Comparison of ENCODE assay signal across 1 mouse cellular context in genomic region chr7:16874756-16875309, GRCm38 (mm10).
A peak's percentile ranks its signal among the peaks of the same experiment; 100 is the strongest.
TF ChIP-seq lines count a peak whose summit lies in the region.

No protein-coding gene starts in this region.

TF ChIP-seq in MEL, 35 proteins besides CTCF, POLR2A, EP300 and RAD21:
- TF ChIP-seq USF1 (IDR thresholded peaks at IDR 0.05; ENCODE audit: low read depth, low read length) (peak; percentile 93), MXI1 (IDR thresholded peaks at IDR 0.05; ENCODE audit: low read depth, low read length) (peak; percentile 89), NRF1 (IDR thresholded peaks at IDR 0.05; ENCODE audit: insufficient read depth, low read depth, low read length, poor library complexity, severe bottlenecking) (peak; percentile 80), MAFK (IDR thresholded peaks at IDR 0.05; ENCODE audit: borderline replicate concordance, low read depth, low read length) (no peak), SIN3A (IDR thresholded peaks at IDR 0.05; ENCODE audit: low read length) (peak; percentile 43), MEF2A (IDR thresholded peaks at IDR 0.05; ENCODE audit: extremely low read depth, insufficient replicate concordance, low read depth, low read length, poor library complexity, severe bottlenecking) (peak; percentile 90), MYC (IDR thresholded peaks at IDR 0.05; ENCODE audit: low read depth, low read length) (peak; percentile 83), UBTF (IDR thresholded peaks at IDR 0.05; ENCODE audit: borderline replicate concordance, insufficient read depth, low read depth, low read length) (no peak), TBP (IDR thresholded peaks at IDR 0.05; ENCODE audit: low read depth, low read length) (peak; percentile 78), ZC3H11A (IDR thresholded peaks at IDR 0.05; ENCODE audit: low read depth, low read length) (no peak), MAX (IDR thresholded peaks at IDR 0.05; ENCODE audit: low read length) (peak; percentile 87), RCOR1 (IDR thresholded peaks at IDR 0.05; ENCODE audit: low read depth, low read length) (no peak), MYB (IDR thresholded peaks at IDR 0.05; ENCODE audit: low read depth, low read length) (no peak), ZNF384 (IDR thresholded peaks at IDR 0.05; ENCODE audit: low read depth, low read length) (no peak), CHD2 (IDR thresholded peaks at IDR 0.05; ENCODE audit: low read length) (no peak), CHD1 (IDR thresholded peaks at IDR 0.05; ENCODE audit: low read depth, low read length) (no peak), ZMIZ1 (IDR thresholded peaks at IDR 0.05; ENCODE audit: low read depth, low read length) (no peak), USF2 (IDR thresholded peaks at IDR 0.05; ENCODE audit: borderline replicate concordance in 1 of 2, insufficient read depth in 1 of 2, low read depth in 1 of 2, low read length in 2 of 2) (peak in 1 of 2 experiments; percentile 64; a peak in 2 of 4 replicates), MAZ (IDR thresholded peaks at IDR 0.05; ENCODE audit: low read depth, low read length) (peak; percentile 54; the same call in 1 of the 2 replicates), GATA1 (IDR thresholded peaks at IDR 0.05; ENCODE audit: low read depth, low read length) (no peak), HCFC1 (IDR thresholded peaks at IDR 0.05; ENCODE audit: low read depth, low read length) (0 out of 2 replicates have a peak, but pooled peaks have one; percentile 48), SMC3 (IDR thresholded peaks at IDR 0.05; ENCODE audit: low read depth, low read length) (no peak), POLR2AphosphoS2 (IDR thresholded peaks at IDR 0.05; ENCODE audit: low read length) (no peak), ZKSCAN1 (IDR thresholded peaks at IDR 0.05; ENCODE audit: low read depth, low read length) (no peak), ETS1 (IDR thresholded peaks at IDR 0.05; ENCODE audit: low read depth, low read length) (peak; percentile 50; the same call in 1 of the 2 replicates), ELF1 (IDR thresholded peaks at IDR 0.05; ENCODE audit: low read depth, low read length) (0 out of 2 replicates have a peak, but pooled peaks have one; percentile 34), BHLHE40 (IDR thresholded peaks at IDR 0.05; ENCODE audit: borderline replicate concordance, low read depth, low read length) (peak; percentile 85; the same call in 1 of the 2 replicates), TCF12 (IDR thresholded peaks at IDR 0.05; ENCODE audit: low read depth, low read length) (no peak), GABPA (IDR thresholded peaks at IDR 0.05; ENCODE audit: low read depth, low read length) (no peak), TAL1 (IDR thresholded peaks at IDR 0.05; ENCODE audit: low read length) (no peak), NELFE (IDR thresholded peaks at IDR 0.05; ENCODE audit: low read depth, low read length) (no peak)
TF ChIP-seq in MEL: peak in this region for 14.
